Mouse (Mus musculus) cerebellum, adult (tissue): ENCODE measurements around the gene Cst13.

Source experiments
- ATAC-seq: cut with Nextera tagmentation; 2 replicates; pipeline ENCODE4 v1.9.2; 2017; ENCODE audit warnings: mild to moderate bottlenecking, moderate library complexity, mixed read lengths; ENCODE audit not compliant: insufficient number of reproducible peaks, low FRiP score, low TSS enrichment

Gene Cst13

DNA sequence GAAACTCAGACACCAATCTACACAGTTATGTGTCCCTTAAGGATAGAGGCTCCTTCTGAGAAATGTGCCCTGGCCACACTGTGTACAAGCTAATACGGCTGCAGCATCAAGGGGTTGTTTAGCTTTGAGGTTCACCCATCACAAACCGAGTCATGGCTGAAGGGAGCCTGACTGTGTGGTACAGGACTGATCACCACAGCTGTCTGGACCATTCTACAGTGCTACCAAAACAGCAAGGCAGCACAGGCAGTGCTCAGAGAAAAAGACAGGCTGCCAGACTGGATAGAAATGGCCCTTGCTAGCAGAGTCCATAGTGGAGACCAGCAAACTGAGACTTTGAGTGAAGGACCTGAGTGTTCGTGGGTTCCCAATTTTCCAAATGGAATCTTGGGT lies 54.3 kb downstream of the Cst13 start:
- no peak for ATAC-seq

DNA sequence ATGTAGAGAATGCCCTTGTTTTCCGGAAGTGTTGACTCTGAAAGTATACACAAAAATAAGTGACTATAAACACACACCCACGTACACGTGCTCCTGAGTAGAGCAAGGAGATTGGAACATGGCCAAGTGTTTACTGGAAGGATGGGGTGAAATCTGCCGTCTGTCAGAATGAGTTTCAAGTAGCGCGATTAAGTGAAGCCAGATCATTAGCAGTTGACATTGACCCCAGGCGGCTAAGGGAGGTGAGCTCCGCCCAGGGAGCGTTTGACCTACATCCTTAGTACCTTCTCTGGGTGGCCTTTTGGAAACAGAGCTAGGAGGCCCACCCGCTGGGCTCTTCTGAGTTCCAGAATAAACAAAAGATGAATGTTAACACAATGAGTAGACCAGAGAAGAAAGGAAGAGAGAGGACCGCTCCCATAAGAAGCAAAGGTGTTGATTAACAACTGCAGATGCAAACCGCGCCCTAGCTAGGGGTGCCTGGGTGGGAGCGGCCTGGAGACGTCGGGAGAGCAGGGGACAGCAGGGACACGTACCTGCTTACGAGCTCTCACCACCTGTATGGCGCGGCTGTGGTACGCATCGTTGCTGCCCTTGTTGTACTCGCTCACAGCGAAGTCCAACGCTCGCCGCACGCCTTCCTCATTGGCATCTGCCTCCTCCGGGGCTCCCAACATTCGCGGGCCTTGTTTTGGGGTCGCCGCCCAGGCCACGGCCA lies 54.9 kb downstream of the Cst13 start:
- peak; percentile 32 for ATAC-seq

DNA sequence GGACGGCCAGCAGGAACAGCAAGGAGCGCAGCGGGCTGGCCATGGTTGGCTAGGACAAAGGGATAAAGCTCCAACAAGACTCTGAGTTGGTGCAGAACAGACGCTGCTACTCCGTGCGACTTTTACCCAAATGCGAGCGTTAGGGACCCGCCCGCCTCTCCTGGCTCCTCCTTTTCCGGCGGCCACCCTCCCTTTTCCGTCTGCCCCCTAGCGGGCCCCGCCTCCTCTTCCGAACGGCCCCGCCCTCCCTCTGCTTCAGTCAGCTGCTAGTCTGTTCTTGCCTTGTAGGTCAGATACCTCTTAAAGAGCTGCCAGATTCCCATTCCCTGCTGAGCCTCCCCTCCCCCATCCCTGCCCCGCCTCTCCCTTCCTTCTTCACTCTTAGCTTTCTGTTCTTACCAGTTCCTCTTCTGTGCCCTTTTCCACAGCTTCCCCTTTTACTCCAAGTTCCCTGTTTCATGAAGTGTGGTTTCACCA lies 55.5 kb downstream of the Cst13 start, which contains the start of gene Cst3:
Gene Cst3, minus strand, starts transcription at position 358 of the 477 bp plus-strand sequence.
- peak; percentile 84 for ATAC-seq

DNA sequence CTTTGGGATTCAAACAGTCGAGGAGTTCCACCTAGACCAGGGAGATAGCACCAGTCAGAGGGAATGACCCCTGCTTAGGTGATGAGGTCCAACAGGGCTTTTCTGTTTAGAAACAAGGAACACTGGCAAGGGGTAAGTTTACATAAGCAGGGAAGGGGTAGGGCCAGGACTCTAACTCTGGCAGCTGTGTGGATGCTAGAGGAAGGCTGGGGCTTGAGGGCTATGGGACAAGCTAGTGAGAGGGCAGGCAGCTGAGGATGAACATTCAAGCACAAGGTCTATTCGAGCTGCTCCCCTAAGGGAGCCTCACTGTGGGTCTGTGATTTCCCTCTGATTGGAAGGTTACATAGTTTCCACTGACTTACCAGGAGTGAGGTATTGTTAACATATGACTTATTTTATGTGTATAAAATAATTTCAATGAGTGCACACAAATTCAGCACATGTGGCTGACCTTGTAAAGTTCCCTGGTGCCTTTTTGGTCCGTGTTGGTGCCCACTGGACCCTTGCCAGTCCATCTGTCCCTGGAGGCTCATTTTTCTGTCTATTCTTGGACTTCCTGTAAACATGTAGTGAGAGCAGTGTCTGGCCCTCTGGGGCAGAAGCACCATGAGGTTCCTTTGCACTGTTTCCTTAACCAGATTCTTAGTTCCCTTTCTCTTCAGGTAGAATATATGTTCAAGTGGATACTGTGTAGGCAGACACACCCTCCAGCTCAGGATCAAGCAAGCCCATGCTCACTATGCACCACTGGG lies 57.3 kb downstream of the Cst13 start:
- no peak for ATAC-seq

DNA sequence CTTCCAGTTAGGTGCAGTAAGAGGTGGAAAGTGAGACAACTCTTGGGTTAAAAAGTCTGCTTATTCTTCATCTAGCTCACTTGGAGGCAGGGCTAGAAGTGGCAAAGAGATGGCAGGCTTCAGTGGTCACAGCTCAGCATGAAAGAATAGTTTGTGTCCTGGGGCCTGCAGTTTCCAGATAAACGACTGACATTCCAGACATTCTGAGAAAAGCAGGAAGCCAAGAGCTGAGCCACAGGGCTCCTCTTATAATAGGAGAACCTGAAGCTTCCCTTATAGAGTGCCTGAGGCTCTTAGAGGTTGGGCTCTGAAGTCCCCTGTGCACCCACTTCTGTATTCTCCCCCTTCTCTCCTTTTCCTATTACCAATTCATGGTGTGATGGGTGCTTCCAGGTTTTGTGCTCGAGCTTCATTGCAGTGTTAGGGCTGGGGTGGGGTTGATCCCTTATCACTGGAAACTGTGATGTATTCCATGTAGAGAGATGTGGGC lies 58.8 kb downstream of the Cst13 start:
- no peak for ATAC-seq

DNA sequence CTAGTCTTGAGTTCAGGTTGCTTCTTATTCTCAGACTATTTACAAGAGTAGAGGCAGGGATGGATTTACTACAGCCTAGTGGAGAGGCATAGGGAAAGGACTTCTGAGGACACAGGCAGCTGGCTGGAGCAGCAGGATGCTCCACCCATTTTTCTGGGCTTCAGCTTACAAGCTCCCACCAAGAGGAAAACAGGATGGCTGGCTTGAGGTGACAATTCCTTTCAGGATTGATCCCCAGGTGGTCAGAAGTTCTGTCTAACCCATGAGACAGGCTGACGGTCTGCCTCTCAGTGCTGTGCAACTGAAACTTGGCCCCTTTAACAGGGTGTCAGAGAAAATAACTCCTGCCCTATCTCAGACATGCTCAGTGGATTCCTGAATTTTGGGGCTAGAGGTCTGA lies 59.3 kb downstream of the Cst13 start:
- ATAC-seq, result no peak
